Mouse (Mus musculus): ENCODE measurements around the gene Tex52. TPM values are rescaled to one million over a fixed set of nuclear protein-coding genes. Genes with fewer than 3 reads are reported as not detected.

The Tex52 gene
- total and polyA plus RNA-seq, 3 experiments = not detected

GRCm38 (mm10) chr6:128355726-128356416 is 19.4 kb upstream of the Tex52 start, which contains the start of gene Tulp3 (continued):
- TF ChIP-seq TCF12 (IDR thresholded peaks at IDR 0.05; ENCODE audit: low read depth, low read length) (peak; percentile 42; the same call in 1 of the 2 replicates), POLR2A (IDR thresholded peaks at IDR 0.05; ENCODE audit: low read depth, low read length) (peak; percentile 82), CTCF (conservative IDR thresholded peaks at IDR 0.05 in 1 of 2, IDR thresholded peaks at IDR 0.05 in 1 of 2; ENCODE audit: low read depth in 2 of 2, low read length in 2 of 2) (no peak), SIN3A (IDR thresholded peaks at IDR 0.05; ENCODE audit: low read length) (peak; percentile 57; the same call in 1 of the 2 replicates), ZKSCAN1 (IDR thresholded peaks at IDR 0.05; ENCODE audit: borderline replicate concordance, low read depth, low read length) (no peak), RAD21 (IDR thresholded peaks at IDR 0.05; ENCODE audit: low read depth, low read length) (no peak), JUND (conservative IDR thresholded peaks at IDR 0.05; ENCODE audit: low read depth, low read length) (no peak), TBP (conservative IDR thresholded peaks at IDR 0.05; ENCODE audit: low read depth, low read length) (no peak), MAX (IDR thresholded peaks at IDR 0.05; ENCODE audit: low read length) (no peak)

- Histone ChIP-seq H3K4me1 (ENCODE audit: control insufficient read depth in 1 of 2, insufficient read depth in 2 of 2) (peaks cover 9 to 53% of the 10 kb centered on the region in 2 experiments), H3K4me3 (replicated peaks in 1 of 3; ENCODE audit: low read depth in 2 of 3, low read length in 2 of 3, poor library complexity in 1 of 3) (no peak overlapping the region), H3K27ac (ENCODE audit: insufficient read depth, low read depth) (no peak overlapping the region), H3K36me3 (replicated peaks in 1 of 2; ENCODE audit: control insufficient read depth in 1 of 2, insufficient read depth in 1 of 2, low read length in 1 of 2) (peaks cover 22 to 42% of the 10 kb centered on the region in 2 experiments), H3K79me2 (replicated peaks; ENCODE audit: control insufficient read depth, extremely low read depth, insufficient read depth, poor library complexity, severe bottlenecking) (peaks cover 38% of the 10 kb centered on the region), H3K9me3 (replicated peaks; ENCODE audit: low read length) (no peaks in the 10 kb centered on the region), H3K27me3 (replicated peaks) (no peaks in the 10 kb centered on the region), H3K9ac (ENCODE audit: insufficient read depth, low read depth) (no peak overlapping the region), H3K4me2 (ENCODE audit: insufficient read depth, low read depth, poor library complexity, severe bottlenecking) (no peak overlapping the region)
- dilution Hi-C loops (cut with MboI; ENCODE audit: extremely low pct_ligation_motif_present, extremely low pct_unique_long_range_greater_than_20kb, low sequenced_read_pairs) = no loop called here
- in situ Hi-C loops (cut with MboI; ENCODE audit: low pct_ligation_motif_present, low pct_unique_long_range_greater_than_20kb, low sequenced_read_pairs) = loop anchor here (5.0 kb wide), 1 partner anchor 37 kb away; no protein-coding TSS in a partner anchor
- peak; percentile 58 for DNase-seq (ENCODE audit: extremely low read depth)
- TF ChIP-seq POLR2AphosphoS2 (IDR thresholded peaks at IDR 0.05; ENCODE audit: low read depth, low read length) = no peak
- TF ChIP-seq UBTF (IDR thresholded peaks at IDR 0.05; ENCODE audit: low read depth, low read length) = no peak
- TF ChIP-seq JUN (IDR thresholded peaks at IDR 0.05; ENCODE audit: insufficient read depth, low read depth, low read length) = no peak
- no peak for TF ChIP-seq KAT2A (IDR thresholded peaks at IDR 0.05; ENCODE audit: insufficient replicate concordance, low read length)
- TF ChIP-seq NELFE (IDR thresholded peaks at IDR 0.05; ENCODE audit: low read depth, low read length) = no peak
- no peak for TF ChIP-seq E2F4 (IDR thresholded peaks at IDR 0.05; ENCODE audit: insufficient replicate concordance, low read depth, low read length)
- peak; percentile 62 for TF ChIP-seq SMC3 (IDR thresholded peaks at IDR 0.05; ENCODE audit: low read depth, low read length)
- TF ChIP-seq MYC (IDR thresholded peaks at IDR 0.05; ENCODE audit: low read depth, low read length) = no peak
- no peak for TF ChIP-seq ETS1 (conservative IDR thresholded peaks at IDR 0.05; ENCODE audit: low read depth, low read length)
- peak; percentile 68 to 85 for TF ChIP-seq CTCF (conservative IDR thresholded peaks at IDR 0.05 in 1 of 2, IDR thresholded peaks at IDR 0.05 in 1 of 2; ENCODE audit: low read depth in 2 of 2, low read length in 2 of 2)
- peak; percentile 73 for TF ChIP-seq RAD21 (IDR thresholded peaks at IDR 0.05; ENCODE audit: low read depth, low read length)
These were observed 16.3 kb upstream of the Tex52 start for GRCm38 (mm10) chr6:128358999-128359398.
